Mouse (Mus musculus): Measurements from ENCODE around the gene Pphln1.
A peak's percentile ranks its signal among the peaks of the same experiment; 100 is the strongest.

Gene Pphln1

DNA sequence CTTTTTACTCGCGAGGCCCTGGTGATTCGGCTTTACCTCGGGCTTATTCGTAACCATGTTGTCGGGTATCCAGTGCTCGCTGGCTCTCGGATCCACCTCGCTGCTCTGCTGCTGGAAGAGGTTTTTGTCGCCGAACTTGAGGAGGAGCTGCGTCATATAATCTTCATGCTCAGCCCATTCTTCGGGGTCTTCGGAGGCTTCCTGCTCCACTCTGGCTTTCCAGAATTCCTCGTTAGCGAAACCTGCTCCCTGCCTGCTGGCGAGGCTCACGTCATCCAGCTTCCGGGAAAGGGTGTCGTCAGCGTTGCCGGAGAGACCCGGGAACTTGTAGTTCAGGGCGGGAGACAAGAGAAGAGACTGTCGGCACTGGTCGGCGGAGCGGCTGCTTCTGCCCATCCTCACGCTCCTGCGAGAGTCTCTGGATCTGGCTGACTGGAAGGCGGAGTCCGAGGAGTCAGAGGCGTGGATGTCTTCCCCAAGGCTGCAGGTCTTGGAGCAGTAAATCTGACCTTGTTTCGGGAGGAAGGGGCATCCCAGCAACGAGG lies 105.1 kb downstream of the Pphln1 start:
- peak; percentile 83 for DNase-seq (ENCODE audit: low read depth, low spot score)

DNA sequence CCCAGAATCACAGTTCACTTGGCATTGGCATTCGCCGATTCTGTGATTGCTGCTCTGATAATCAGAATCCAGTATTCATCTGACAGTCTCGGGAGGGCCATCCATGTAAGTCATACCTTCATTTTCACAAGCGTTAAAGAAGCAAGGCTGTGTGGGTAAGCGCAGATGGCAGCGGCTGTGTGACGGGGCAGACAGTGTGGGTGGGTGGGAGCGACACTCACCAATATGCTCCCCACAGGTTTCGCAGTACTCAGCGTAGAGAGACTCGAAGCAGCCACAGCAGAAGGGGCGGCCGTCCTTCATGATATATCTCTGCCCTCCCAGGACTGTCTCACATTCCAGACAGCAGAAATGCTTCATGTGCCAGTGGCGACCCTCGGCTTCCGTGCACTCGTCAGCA lies 106.7 kb downstream of the Pphln1 start:
- no peak for DNase-seq (ENCODE audit: low read depth, low spot score)

DNA sequence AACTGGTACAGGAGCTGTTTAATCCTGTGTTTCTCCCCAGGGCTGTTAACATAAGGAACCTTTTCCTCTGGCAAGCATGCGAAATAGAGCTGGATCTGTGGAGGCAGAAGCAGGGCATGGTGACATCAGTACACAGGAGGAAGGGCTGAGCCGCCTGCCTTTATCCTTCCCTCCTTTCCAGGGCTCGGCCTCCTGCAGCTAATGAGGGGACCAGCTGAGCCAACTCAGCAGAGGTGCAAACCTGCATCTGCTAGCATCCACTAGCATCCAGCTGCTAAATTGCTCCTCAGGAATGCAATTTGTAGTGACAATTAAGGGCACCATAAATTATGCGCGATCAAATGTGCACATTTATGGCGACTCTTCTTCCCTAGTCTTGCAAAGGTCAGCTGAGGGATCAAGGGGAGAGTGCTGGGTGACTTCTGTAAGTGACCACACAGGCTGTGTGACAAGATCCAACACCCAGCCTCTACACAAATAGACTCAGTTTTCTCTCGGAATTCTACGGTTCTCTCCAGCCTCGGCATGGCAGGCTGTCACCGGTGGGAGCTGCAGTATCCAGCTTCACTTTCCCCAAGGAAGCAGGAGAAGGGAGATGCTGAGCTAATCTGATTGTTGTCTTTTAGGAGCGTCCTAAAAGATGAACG lies 112.7 kb downstream of the Pphln1 start:
- no peak for DNase-seq (ENCODE audit: low read depth, low spot score)

DNA sequence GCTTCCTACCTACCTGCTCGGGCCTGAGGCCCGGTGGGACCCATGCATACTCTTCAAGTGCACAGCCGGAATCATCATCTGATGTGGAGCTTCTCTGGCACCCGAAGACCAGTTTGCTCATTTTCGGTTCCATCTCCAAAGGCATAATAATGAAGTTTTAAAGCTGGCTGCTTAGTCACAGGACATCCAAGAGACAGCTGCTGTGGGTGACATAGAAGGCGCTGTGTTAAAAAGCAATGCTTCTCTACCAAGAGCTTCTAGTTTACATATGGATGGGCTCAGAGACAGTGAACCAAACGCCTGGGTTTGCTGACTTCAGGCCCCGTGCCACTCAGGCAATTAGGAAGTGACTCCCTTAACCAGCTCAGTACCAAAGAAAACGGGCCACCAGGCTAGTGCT lies 114.3 kb downstream of the Pphln1 start:
- DNase-seq (ENCODE audit: low read depth, low spot score): no peak

DNA sequence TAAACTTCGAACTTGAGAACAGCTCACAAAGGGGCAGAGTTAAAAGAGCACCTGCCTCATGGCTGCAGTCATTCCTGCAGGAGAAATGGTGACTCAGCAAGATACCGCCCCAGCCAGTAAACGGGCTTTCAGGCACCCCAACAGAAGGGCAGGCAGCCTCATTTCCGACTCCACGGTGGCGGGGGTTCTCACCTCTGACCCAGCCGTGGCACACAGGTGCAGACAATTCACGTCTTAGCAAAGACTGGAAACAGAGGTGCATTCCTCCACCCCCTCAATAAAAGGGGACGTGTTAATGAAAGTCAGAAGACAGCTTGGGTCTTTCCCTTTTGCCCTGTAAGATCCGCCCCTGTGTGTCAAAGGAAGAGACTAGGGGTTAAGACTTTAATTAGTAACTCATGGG lies 115.8 kb downstream of the Pphln1 start:
- DNase-seq (ENCODE audit: low read depth, low spot score): no peak

DNA sequence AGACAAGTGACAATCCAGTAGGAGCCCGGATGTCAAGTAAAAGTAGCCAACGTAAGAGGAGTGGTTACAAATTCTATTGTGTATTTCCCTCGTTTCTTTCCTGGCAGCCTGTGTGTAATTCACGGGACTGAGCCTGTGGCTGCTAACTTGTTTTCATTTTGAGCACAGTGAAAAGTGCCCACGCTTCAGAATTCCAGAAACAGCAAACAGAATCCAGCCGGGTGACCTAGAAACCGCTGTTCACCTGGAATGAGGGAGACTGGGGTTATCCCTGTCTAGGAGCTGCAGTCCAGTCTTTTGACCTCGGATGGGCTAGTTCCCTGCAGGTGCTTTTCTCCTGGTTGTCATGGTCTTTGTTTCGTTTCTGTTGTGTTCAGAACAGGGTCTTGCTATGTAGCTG lies 117.2 kb downstream of the Pphln1 start:
- no peak for DNase-seq (ENCODE audit: low read depth, low spot score)

DNA sequence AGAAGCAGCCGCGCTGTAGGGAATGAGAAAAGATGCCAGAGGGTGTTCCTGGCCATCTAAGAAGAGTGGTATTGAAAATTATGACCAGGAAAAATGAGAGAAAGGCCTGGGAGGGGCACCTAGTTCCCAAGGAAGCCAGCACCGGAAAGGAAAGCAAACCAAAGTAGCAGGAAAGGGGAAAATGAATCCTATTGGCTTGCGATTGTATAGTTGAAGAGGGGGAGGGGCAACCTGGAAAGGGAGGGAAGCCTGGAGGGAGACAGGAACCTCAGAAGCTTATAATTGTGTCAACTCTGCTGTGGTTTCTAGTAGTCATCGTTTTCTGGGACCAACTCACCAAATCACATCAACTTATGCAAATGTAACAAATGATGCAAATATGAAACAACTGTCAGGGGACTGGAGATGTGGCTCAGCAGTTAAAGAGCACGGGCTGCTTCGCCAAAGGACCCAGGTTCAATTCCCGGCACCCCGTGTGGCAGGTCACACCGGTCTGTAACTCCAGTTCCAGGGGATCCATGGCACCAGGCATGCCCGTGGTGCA lies 118.9 kb downstream of the Pphln1 start:
- no peak for DNase-seq (ENCODE audit: low read depth, low spot score)

DNA sequence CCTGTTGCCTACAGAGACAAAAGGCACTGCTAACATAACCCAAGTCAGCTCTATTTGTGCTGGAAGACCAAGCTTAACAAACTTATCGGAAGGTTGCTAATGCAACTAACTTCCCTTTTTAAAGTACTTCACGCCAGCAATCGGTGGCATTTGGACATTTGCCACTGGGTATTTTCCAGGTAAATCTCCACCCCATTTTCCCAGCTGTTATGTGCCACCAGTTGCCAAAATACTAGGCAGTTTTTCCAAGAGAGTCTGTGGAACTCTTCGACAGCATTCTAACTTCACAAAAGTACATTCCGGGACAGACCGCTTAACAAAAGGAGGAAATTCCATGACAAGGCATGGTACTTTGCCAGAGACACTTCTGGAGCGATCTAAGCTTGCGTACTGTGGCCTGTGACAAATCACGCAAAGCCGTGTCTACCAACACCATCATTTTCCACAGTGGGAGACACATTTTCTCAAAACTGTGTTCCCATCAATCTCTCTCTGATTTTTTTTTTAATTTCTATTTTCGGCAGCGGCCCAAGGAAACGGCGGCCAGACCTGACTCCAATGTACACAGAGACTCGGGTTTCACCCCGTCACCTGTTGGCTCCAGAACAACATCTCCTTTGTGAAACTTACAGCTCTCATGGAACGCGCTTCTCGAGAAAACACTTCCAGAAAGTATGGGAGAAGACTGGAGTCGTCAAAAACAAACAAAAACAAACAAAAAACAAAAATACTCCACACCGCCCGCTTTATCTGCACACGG lies 120.2 kb downstream of the Pphln1 start:
- DNase-seq (ENCODE audit: low read depth, low spot score): peak; percentile 57

DNA sequence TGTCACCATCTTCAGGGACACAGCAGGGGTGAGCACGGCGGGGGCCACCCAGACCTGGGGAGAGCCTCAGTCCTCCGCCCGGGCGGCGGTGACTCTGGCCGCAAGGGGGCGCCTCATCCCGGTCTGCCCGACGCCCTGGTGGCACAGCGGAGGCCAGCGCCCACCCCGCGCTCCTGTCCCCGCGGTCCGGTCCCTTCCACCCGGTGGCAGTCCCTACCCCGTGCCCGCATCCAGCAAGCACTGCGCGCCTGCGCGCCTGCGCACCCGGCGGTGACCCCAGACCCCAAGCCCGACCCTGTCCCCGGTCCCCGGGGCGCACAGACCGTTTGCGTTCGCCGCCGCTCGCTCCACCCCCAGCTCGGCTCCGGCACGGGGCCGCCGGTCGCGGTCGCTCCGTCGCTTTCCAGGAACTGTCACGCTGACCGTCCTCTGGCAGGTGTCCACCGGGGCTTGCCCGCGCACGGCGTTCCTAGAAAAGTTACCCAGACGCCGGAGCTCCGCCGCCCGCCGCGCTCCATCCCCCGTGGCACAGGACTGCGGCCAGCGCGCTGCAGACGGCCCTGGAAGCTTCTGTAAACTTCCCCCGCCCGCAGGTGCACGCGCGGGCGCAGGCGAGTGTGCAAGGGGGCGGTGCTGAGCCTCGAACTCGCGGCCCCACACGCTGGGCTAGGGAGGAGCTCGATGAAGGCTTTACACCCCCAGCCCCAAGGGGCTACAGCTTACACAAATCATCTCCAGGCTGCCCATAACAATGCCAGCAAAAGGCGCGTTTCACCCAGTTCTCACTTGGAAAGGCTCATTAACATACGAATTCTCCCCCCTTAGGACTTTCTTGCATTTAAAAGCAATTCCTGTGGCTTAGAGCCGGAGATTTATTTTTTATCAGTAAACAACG lies 121.0 kb downstream of the Pphln1 start:
- DNase-seq (ENCODE audit: low read depth, low spot score): peak; percentile 85

DNA sequence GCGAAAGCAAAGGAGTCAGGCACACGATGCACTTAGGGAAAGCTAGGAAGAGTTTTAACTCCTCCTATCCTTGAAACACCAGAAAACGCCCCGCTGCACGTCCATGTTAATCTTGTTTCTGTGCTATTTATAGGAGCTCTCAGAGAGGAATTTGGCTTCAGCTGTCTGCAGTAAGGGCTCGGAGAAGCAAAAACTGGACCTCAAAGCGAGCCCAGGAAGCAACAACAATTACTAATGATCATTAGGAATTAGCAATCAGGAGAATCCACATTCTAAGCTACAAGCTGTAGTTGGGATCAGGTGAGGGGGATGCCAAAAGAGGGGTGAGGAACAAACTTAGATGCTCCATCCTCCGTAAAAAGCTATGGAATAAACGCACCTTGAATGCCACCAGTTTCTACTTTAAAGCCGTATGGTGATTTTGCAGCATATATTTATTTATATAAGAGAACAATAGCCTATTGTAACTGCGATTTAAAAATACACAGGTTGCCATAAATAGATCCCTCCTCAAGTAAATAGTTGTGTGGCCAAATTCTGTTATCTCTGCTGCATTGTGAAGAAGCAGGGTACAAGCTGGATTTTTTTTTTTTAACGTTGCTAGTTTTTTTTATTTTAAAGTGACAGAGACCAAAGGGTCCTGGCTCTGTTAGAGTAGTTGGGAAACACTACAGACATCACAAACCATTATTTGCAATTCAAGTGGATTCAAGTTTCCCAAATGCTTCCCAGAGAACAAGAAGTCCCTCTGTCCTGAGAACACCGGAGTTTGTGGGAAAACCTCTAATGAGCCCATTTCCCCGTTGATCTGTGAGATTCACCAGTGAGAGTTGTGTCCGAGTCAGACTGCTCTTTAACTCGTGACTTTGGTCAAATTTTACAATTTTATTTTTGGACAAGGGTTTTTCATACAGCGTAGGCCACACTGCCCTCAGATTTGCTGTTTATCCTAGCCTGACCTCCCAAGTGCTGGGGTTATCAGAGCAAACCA lies 122.0 kb downstream of the Pphln1 start:
- no peak for DNase-seq (ENCODE audit: low read depth, low spot score)

DNA sequence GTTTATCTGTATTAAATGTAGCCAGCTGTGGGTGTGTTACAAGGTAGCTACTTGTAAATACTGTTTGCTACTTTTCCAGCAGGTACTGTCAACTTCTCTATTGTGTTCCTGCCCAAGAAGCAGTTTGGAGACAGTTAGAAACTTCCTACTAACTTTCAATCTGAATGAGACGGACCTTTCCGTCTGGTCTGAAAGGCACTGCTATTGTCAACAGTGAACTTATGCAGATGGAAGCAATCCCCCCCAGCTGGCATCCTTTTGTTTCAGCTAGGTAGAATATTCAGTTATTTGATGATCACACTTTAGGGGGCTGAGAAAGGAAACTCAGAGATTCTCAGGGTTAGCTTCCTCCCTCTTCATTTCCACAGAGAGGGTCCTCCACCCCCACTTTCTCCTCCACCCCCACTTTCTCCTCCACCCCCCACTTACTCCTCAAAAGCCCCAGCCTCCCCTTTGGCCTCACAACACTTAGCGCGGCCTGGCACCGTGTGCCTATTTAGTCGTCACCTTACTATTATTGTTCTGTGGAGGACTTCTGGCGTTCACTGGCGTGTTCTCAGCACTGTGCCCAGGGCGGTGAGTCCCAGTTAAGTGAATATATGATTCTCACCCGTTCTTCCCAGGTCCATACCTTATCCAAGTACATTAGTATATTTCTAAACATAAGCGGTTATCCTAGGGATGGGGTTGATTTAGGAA lies 123.1 kb downstream of the Pphln1 start:
- DNase-seq (ENCODE audit: low read depth, low spot score): peak; percentile 93

DNA sequence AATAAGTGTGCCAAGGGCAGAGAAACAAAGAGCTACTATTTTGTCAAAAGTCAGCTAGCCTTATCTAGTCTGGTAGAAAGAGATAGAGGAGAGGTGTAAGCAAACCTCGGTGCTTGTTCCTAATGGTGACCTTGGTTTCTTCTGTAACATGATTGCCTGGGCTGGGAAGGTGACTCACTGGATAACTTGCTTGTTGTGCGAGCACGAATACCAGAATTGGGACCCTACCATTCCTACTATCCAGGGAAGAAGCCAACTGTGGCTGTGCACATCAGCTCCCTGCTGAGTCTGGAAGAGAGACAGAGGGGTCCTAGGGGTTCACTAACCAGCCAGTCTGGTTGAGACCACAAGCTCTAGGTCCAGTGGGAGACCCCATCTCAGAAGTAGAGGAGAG lies 123.6 kb downstream of the Pphln1 start:
- no peak for DNase-seq (ENCODE audit: low read depth, low spot score)

DNA sequence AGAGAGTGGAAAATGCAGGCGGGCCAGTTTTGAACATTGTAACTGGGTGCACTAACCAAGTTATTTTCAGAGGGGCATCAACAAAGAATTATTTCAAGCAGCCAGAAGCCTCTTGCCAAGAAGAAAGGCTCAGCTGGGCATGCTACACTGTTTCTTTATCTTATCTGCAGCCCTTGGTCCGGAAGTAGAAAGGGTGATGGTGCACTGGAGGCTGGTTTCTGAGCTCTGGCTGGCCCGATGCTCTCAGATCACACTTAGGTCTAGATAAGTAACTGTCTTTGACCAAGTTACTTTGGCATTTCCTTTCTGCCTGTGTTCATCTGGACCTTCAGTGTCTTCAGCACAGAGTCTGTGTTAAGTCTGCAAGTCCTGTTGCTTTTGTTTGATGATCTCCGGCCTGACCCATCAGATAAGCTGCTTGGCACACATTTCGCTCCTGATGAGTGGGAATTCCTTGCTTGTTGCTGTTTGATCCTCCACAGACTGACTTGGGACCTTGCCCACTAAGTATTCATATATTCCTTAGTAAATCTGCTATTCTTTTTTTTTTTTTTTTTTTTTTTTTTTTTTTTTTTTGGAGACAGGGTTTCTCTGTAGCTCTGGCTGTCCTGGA lies 127.3 kb downstream of the Pphln1 start:
- no peak for DNase-seq (ENCODE audit: low read depth, low spot score)

DNA sequence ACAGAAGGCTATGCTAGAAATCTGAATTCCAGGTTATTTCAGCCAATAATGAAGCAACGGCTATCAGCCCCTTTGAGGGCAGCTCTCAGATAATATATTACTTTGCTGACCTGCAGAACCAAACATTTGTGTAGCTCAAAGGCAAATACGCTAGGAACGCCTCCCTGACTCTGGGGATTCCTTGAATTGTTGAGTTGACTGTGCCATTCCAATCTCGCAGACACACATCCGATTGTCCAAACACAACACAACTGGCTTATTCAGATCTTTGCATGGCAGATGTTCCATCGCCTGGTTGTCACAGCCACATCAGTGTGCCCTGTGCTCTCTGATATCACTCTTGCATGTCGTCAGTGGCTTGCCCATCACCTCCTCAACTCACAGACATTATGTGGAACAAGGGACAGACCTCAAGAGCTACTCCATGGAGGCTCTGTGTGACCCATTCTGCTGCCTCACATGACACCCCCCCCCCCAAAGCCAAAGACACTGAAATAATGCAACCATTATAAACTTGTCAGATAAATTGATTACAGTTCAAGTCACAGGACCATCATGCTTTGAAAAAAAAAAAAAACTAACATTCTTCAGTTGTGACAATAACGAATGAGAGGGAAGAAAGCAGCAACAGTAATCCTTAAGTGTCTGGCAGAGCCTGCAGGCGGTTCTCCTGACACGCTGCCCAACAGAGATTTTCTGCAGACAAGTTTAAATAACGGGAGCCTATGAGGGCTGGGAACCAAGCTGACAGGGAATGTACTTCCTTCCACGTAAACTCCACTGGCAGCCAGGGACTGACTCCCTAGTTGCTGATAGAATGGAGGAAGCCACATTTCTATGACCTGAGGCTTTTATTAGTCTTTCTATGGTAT lies 131.9 kb downstream of the Pphln1 start:
- no peak for DNase-seq (ENCODE audit: low read depth, low spot score)

DNA sequence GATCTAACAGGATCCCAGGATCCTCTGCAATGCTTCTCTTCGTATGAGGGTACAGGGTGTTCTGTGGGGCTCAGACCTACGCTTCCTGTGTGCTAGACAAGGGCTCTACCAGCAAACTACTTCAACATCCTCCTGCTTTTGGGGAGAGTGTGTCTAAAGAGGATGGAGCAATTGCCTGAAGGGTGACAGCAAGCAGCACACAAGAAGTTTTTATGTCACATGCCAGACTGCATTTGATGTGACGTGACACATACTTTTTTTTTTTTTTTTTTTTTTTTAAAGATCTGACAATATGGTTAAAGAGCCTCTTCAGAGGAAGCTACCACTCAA lies 132.5 kb downstream of the Pphln1 start:
- no peak for DNase-seq (ENCODE audit: low read depth, low spot score)

DNA sequence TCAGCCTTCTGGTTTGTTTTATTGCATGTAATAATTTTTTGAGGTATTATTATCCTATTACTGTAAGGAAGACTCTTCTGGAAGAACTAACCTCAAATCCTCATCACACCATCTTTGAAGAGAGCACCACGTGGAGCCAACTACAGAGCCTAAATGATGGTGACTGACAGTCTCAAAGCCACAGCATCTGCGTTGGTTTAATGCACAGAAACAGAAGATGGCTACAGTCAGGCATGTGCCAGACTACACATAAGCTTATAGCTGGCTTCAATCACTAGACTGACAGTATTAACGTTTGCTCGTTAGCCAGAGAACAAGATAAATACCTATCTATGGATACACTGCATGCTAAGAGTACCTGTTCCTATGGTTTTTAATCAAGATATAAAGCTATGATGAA lies 138.0 kb downstream of the Pphln1 start:
- DNase-seq (ENCODE audit: low read depth, low spot score): no peak

DNA sequence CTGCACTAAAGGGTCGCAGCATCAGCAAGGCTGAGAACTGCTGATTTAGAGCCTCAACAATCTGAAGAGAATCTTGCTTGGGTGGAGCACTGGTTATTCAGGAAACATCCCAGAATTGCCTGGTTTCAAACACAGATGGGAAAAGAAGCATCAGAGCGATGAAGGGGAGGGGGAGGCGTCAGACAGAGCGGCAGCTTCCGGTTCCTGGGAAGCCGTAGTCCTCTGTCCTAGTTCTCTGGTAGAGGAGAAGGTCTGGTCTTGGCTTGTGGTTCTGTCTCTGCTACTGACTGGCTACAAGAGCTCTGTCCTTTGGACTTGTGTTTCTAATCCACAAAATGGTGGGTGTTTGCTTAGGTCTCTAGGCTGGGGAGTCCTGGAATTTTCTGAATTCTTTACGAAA lies 139.6 kb downstream of the Pphln1 start:
- DNase-seq (ENCODE audit: low read depth, low spot score): no peak

DNA sequence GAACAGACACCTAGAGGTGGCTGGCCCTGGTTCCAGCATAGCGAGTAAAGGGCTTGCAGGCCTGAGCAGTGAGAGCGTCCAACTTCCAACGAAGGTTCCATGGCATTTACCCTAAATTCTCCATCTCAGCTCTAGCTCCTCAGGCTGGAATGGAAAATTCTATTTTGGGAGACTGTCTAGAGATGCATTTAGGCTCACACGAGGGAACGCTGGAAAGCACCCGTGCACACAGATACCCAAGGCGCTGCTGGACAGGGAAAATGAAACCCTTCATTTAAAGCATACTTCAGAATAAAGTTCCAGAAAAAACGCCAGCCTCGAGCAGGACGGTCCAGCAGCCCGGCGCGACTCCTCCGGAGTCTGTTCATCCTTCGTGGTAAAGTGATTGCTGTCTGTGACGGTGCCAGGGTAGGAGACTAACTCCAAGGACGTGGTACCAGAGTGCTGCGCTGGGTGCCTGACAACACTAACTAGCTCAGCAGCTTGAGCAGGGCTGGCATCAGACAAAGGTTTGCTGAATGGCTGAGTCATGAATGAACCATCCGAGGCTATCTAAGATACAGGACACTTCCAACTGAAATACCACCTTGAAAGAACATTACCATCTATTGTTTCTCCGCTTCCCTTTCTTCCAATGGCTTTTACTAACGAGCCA lies 140.5 kb downstream of the Pphln1 start:
- DNase-seq (ENCODE audit: low read depth, low spot score): no peak
